Mouse (Mus musculus): ENCODE data around the gene Adcy9.

Gene Adcy9

GRCm38 (mm10) chr16:4418776-4419545 lies 1.3 kb downstream of the Adcy9 start:
- DNase-seq = peak in 1 of 2 experiments; percentile 22

DNA sequence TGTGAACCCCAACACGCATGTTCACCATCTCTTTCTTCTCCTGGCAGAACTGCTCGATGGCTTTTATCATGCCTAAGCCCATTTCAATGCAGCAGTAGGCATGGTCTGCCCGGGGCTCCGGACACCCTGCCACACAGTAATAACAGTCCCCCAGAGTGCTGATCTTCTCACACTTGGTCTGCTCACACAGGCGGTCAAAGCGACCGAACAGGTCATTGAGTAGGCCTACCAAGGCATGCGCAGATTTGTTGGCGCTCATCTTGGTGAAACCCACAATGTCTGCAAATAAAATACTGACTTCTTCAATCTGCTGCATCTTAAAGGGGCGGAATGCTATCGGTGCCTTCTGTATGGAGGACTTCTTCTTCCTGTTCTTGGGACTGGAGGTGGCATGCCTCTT lies 2.2 kb downstream of the Adcy9 start:
- DNase-seq = no peak

DNA sequence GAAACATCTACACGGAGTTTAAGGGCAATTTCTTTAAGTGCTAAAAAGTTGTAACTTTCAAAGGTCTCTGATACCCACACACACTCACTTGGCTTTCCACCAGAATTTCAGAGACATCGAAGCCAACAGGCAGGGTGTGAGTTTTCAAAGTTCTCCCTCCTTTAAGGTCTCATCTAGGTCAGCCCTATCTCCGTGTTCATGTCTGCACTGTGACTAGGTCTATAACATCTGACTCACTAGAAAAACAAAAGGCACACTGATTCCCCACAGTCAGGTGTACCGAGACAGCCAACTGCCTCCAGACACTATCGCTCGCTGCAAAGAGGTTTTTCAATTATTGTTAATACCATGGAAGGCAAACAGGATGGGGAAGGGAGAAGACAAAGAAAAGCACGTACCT lies 2.8 kb downstream of the Adcy9 start:
- DNase-seq = no peak

GRCm38 (mm10) chr16:4414881-4415585 lies 5.3 kb downstream of the Adcy9 start:
- DNase-seq = peak in 1 of 2 experiments; percentile 19

GRCm38 (mm10) chr16:4413988-4414880 lies 6.1 kb downstream of the Adcy9 start:
- DNase-seq = no peak

DNA sequence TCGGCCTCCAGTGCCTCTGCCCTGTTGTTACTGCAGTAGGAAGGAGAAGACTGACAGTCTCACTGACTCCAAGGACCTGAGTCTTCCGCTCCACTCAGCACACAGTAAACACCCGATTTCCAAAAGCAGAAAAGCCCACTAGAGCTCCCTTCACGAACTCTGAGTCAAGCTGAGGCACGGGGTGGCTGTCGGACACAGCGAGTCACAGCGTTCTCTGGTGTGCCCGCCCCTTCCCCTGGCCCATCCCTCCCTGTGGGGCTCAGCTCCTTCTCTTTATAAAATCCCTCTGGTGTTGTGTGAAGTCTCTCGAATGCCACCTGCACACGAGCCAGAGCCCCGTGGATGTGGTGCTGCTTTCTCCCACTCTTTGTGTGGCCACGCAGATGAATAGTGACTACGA lies 7.0 kb downstream of the Adcy9 start:
- no peak for DNase-seq

DNA sequence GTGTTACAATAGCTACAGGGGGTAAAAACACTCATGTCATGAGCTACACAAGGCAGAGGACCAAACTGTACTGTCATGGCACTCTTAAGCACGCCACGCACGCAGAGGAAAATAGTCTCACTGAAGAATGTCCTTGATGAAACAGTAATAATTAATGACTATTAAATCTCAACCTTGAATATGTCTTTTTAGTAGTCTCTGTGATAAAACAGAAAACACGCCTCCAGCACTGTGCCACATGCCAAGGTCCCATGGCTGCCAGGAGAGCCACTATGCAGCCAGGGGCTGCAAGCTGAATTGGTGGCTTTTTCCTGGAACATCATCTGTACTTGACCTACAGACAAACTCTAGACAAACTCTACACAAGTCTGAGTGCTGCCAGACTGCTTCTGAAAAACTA lies 8.0 kb downstream of the Adcy9 start:
- DNase-seq = no peak

GRCm38 (mm10) chr16:4411296-4411695 lies 9.0 kb downstream of the Adcy9 start:
- DNase-seq = no peak

DNA sequence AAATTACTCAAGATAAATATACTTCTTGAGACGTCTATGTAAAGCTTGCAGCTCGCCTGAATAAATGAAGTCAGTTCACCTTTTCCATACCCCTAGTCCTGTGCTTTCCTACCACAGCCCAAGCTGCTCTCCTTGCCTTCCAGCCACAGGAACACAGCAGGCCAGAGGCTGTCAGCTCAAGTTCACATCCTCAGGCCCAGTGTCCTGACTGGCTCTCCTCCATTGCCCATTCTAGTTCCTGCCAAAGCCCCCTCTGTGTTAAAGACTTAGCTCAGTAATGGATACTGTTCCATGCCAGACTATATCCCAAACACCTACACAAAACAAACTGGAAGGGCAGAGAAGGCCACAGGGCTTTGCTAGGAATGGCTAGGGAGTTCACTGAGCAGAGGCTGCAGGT lies 12.8 kb downstream of the Adcy9 start:
- DNase-seq = no peak

- DNase-seq = no peak
These were observed 13.6 kb downstream of the Adcy9 start for GRCm38 (mm10) chr16:4406706-4407105.

DNA sequence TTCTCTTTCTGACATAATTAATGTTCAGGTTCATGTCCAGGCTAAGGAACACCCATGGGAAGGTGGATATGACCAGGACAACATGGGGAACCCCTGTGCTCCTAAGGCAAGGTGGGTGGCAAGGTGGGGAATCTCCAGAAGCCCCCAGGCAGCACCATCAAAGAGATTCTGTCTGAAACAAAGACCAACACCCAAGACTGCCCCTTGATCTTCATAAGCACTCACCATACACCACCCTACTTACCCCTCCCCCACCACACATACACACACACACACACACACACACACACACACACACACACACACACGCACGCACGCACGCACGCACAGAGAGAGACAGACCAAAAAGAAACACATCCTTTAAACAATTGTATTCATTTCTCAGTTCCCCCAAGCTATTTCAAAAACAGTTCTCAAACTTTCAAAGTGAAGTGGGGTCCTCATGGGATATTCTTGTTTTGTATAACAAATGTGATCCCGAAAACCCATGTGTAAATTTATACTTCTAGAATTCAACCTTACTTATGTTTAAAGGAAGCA lies 14.2 kb downstream of the Adcy9 start:
- DNase-seq = no peak

- no peak for DNase-seq
These were observed 15.2 kb downstream of the Adcy9 start for GRCm38 (mm10) chr16:4404933-4405761.

- DNase-seq = no peak
These were observed 19.2 kb downstream of the Adcy9 start for GRCm38 (mm10) chr16:4401109-4401508.

- DNase-seq = no peak
These were observed 20.7 kb downstream of the Adcy9 start for GRCm38 (mm10) chr16:4399471-4400223.

DNA sequence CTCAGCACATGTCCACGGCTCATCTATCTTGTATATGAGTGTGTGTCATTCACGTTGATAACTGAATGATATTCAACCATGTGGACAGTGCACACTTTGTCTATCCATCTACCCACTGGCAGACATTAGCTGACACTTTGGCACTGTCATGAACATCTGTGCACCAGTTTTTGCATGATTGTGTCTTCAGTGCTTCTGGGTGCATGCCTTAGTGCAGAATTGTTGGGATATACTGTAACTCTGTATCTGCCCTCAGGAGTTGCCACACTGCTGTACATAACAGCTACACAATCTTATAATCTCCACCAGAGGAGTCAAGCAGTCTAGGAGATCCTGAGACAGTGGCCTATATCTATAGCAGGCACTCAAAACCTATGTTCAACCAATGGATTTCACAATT lies 21.5 kb downstream of the Adcy9 start:
- no peak for DNase-seq

- DNase-seq = no peak
These were observed 22.7 kb downstream of the Adcy9 start for GRCm38 (mm10) chr16:4397636-4398035.

GRCm38 (mm10) chr16:4395687-4396341 lies 24.5 kb downstream of the Adcy9 start:
- DNase-seq = no peak

GRCm38 (mm10) chr16:4394991-4395590 lies 25.2 kb downstream of the Adcy9 start:
- DNase-seq = no peak

DNA sequence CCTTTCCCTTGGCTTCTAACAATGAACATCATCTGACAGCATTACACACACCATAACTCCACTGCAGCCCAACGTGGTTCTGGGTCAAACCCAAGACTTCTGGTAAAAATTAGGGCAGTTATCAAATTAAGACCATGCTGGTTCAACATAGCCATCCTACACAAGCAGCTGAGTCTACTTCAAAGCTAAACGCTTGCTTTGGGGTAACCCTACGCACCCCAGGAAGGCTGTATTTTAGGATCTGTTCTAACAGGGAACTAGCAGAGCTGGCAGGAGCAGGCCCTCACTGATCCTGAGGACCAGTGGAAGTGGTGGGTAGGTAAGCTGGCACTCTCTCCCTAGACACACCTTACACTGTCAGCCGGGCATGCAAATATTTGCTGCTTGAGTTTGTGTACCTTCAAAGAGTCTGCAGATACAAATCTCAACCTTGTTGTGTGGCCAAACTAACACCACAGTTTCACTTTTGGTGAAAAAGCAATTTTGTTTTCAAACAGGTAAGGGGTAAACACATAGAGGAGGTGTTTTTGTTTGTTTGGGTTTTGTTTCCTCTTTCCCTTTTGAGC lies 36.7 kb downstream of the Adcy9 start:
- DNase-seq = no peak

GRCm38 (mm10) chr16:4382406-4382805 lies 37.9 kb downstream of the Adcy9 start:
- no peak for DNase-seq
